8 mouse cellular contexts compared by ENCODE assay signal in the genomic region with DNA sequence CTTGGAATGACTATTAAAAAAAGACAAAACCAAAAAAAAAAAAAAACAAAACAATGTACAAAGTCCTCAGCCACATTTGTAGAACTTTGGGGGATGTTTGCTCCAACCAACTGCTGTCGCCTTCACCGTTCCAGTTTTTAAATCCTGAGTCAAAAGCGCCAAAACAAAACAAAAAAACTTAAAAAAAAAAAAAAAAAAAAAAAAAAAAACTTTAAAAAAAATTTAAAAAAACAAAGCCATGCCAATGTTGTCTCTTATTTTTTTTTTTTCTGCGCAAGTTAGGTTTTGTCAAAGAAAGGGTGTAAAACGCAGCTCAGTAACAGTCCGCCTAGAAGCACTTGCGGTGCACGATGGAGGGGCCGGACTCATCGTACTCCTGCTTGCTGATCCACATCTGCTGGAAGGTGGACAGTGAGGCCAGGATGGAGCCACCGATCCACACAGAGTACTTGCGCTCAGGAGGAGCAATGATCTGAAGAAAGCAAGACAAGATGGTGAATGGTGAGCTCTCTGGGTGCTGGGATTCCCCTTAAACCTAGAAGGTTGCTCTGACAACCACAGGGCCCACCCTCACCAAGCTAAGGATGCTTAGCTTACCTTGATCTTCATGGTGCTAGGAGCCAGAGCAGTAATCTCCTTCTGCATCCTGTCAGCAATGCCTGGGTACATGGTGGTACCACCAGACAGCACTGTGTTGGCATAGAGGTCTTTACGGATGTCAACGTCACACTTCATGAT. TPM values are rescaled to one million over a fixed set of nuclear protein-coding genes. Genes with fewer than 3 reads are reported as not detected.
DNase-seq lines count a peak whose midpoint lies in the region; ATAC-seq and TF ChIP-seq lines count a peak whose summit lies in the region.

No protein-coding gene starts in this region.

- WGBS in embryonic facial prominence, embryonic 13.5 days = 75% methylated on average over 14 of the region's 14 CpGs

- no peak for TF ChIP-seq CTCF in testis, adult 2 months (IDR thresholded peaks at IDR 0.05; ENCODE audit: control insufficient read depth, insufficient read depth, insufficient replicate concordance, low read depth, low read length)

- no peaks in the 10 kb centered on the region; the same call in 1 of the 2 replicates for H3K36me3 ChIP-seq in testis, adult 2 months (ENCODE audit: control insufficient read depth, insufficient read depth, low read length)
- peaks cover 66% of the 10 kb centered on the region for H3K36me3 ChIP-seq in embryonic facial prominence, embryonic 13.5 days
- H3K36me3 ChIP-seq in myocyte (ENCODE audit: control insufficient read depth, insufficient read depth) = peaks cover 46% of the 10 kb centered on the region

- no peak for ATAC-seq in embryonic facial prominence, embryonic 13.5 days (ENCODE audit: insufficient number of reproducible peaks, insufficient read depth, low FRiP score, low TSS enrichment, low read depth)

- no peak for DNase-seq in testis, postnatal 10 days (ENCODE audit: low spot score)
- peak; percentile 80 for DNase-seq in induced T-regulatory cell, adult 2 months (ENCODE audit: low read depth)
- no peak for DNase-seq in left cerebral cortex, adult 8-10 months (ENCODE audit: low spot score in 2 of 2)
- DNase-seq in right cerebral cortex, adult 18-20 months = no peak
- no peak for DNase-seq in thymus, postnatal 36 days

- no peak for TF ChIP-seq POLR2A in testis, adult 2 months (IDR thresholded peaks at IDR 0.05; ENCODE audit: control insufficient read depth, low read depth, low read length)
- TF ChIP-seq POLR2A in myocyte (IDR thresholded peaks at IDR 0.05; ENCODE audit: insufficient read length, low read depth) = peak; percentile 57

- H3K79me2 ChIP-seq in myocyte (ENCODE audit: control insufficient read depth, insufficient read depth) = peaks cover 46% of the 10 kb centered on the region

- H3K9ac ChIP-seq in embryonic facial prominence, embryonic 13.5 days = peak overlapping the region; percentile 100

- H3K27ac ChIP-seq in testis, adult 2 months (ENCODE audit: control insufficient read depth, insufficient read depth, low read depth, low read length) = no peak overlapping the region
- peak overlapping the region; percentile 55; the same call in 1 of the 2 replicates for H3K27ac ChIP-seq in embryonic facial prominence, embryonic 13.5 days

- H3K4me1 ChIP-seq in testis, adult 2 months (ENCODE audit: control insufficient read depth, insufficient read depth, low read length) = peaks cover 11% of the 10 kb centered on the region
- peaks cover 39% of the 10 kb centered on the region for H3K4me1 ChIP-seq in embryonic facial prominence, embryonic 13.5 days

- H3K4me3 ChIP-seq in testis, adult 2 months (ENCODE audit: control insufficient read depth, low read depth, low read length) = peak overlapping the region; percentile 35
- peak overlapping the region; percentile 99 for H3K4me3 ChIP-seq in embryonic facial prominence, embryonic 13.5 days
- peak overlapping the region; percentile 97 for H3K4me3 ChIP-seq in myocyte

- H3ac ChIP-seq in myocyte (ENCODE audit: control insufficient read depth, insufficient read length) = peak overlapping the region; percentile 81

- peak overlapping the region; percentile 90 for H3K4me2 ChIP-seq in embryonic facial prominence, embryonic 13.5 days
- H3K4me2 ChIP-seq in myocyte (ENCODE audit: low read depth) = peak overlapping the region; percentile 79

- H3K27me3 ChIP-seq in testis, adult 2 months (ENCODE audit: control insufficient read depth, insufficient read depth, low read length) = no peaks in the 10 kb centered on the region; the same call in 1 of the 2 replicates
- no peaks in the 10 kb centered on the region for H3K27me3 ChIP-seq in embryonic facial prominence, embryonic 13.5 days
- H3K27me3 ChIP-seq in myocyte (ENCODE audit: control insufficient read depth, insufficient read depth, insufficient read length) = no peaks in the 10 kb centered on the region

- no peaks in the 10 kb centered on the region for H3K9me3 ChIP-seq in embryonic facial prominence, embryonic 13.5 days

TF ChIP-seq in myocyte, 11 proteins besides CTCF, POLR2A, EP300 and RAD21:
- TF ChIP-seq SRF (IDR thresholded peaks at IDR 0.05; ENCODE audit: control insufficient read depth, insufficient read length, low read depth) = no peak
- TF ChIP-seq POLR2AphosphoS2 (IDR thresholded peaks at IDR 0.05; ENCODE audit: insufficient read length, low read depth) = peak; percentile 90

RNA-seq across cellular contexts. Expression of gene Actb, which starts 2.9 kb away (rescaled TPM):
- 1,383 and 1,491 TPM in 2 replicates for polyA plus RNA-seq in testis, adult 2 months (2012; rRNA removed)
- 14,475 and 16,597 TPM in 2 replicates for polyA plus RNA-seq in embryonic facial prominence, embryonic 13.5 days (2015; fragmentation: Nextera tagmentation; extraction: Ambion mirVana)
- polyA plus RNA-seq in myocyte (2012; fragmentation: generic; extraction: Trizol) = 2,198 TPM
- 1,000 to 10,000 TPM; 2,552 to 2,721 (median 2,651) TPM for total RNA-seq in left cerebral cortex, adult 8-10 months (2022)

RNA-seq across cellular contexts. Expression of gene Fbxl18, which starts 8.4 kb away (rescaled TPM):
- polyA plus RNA-seq in testis, adult 2 months (2012; rRNA removed) = 8.5 and 8.9 TPM in 2 replicates
- 15.0 and 15.7 TPM in 2 replicates for polyA plus RNA-seq in embryonic facial prominence, embryonic 13.5 days (2015; fragmentation: Nextera tagmentation; extraction: Ambion mirVana)
- polyA plus RNA-seq in myocyte (2012; fragmentation: generic; extraction: Trizol) = 7.6 TPM
- total RNA-seq in left cerebral cortex, adult 8-10 months (2022) = 10 to 100 TPM; 28.8 to 30.9 (median 29.6) TPM

RNA-seq across cellular contexts. Expression of gene Fscn1, which starts 56.5 kb away (rescaled TPM):
- polyA plus RNA-seq in testis, adult 2 months (2012; rRNA removed) = 27.1 and 27.3 TPM in 2 replicates
- polyA plus RNA-seq in embryonic facial prominence, embryonic 13.5 days (2015; fragmentation: Nextera tagmentation; extraction: Ambion mirVana) = 392 and 441 TPM in 2 replicates
- polyA plus RNA-seq in myocyte (2012; fragmentation: generic; extraction: Trizol) = 180 TPM
- total RNA-seq in left cerebral cortex, adult 8-10 months (2022) = 100 to 1,000 TPM; 218 to 276 (median 259) TPM

Comparison
In these comparisons a context has a peak if more than half of its experiments do, and no peak if none do; other contexts are left out.
1. H3K4me3 ChIP-seq: peak in every context shown above with its lines; median percentile 99 in embryonic facial prominence, embryonic 13.5 days; 97 in myocyte; 35 in testis, adult 2 months.